In genomic region chr11:108079454-108079853, GRCm38 (mm10) we compare ENCODE assay signal across 24 mouse cellular contexts.
DNase-seq lines count a peak whose midpoint lies in the region; ATAC-seq and TF ChIP-seq lines count a peak whose summit lies in the region.
"Had no signal": no experiment of that assay in that cellular context is flagged by ENCODE, and none has a peak within 500 bp of the region (broad histone marks: within the 10 kb centered on the region; RNA-seq: fewer than 3 reads in every experiment).

No protein-coding gene starts in this region.

- ATAC-seq in hindbrain, postnatal 0 days: no peak
- ATAC-seq in hindbrain, embryonic 11.5 days (ENCODE audit: low FRiP score): no peak
- peak; percentile 49 for ATAC-seq in megakaryocyte, adult 5-6 weeks (ENCODE audit: poor library complexity, severe bottlenecking)
- ATAC-seq: forebrain, embryonic 13.5 days; intestine, embryonic 15.5 days had no signal

- H3K27me3 ChIP-seq in hindbrain, postnatal 0 days (ENCODE audit: insufficient read depth, low read length): no peaks in the 10 kb centered on the region
- H3K27me3 ChIP-seq in hindbrain, embryonic 11.5 days (ENCODE audit: control insufficient read depth, insufficient read depth, low read length): no peaks in the 10 kb centered on the region
- H3K27me3 ChIP-seq: embryonic facial prominence, embryonic 13.5 days; forebrain, embryonic 13.5 days; hindbrain, embryonic 12.5 days; hindbrain, embryonic 15.5 days; intestine, embryonic 15.5 days had no signal

- no peaks in the 10 kb centered on the region; the same call in 1 of the 2 replicates for H3K4me1 ChIP-seq in hindbrain, postnatal 0 days (ENCODE audit: insufficient read depth, low read length)
- H3K4me1 ChIP-seq in hindbrain, embryonic 11.5 days (replicated peaks; ENCODE audit: control insufficient read depth, insufficient read depth, low read length): no peaks in the 10 kb centered on the region
- H3K4me1 ChIP-seq: embryonic facial prominence, embryonic 10.5 days; embryonic facial prominence, embryonic 13.5 days; forebrain, embryonic 13.5 days; hindbrain, embryonic 12.5 days; intestine, embryonic 15.5 days had no signal

- WGBS in hindbrain, postnatal 0 days: 95% methylated on average over 5 of the region's 5 CpGs
- WGBS in hindbrain, embryonic 11.5 days: 95% methylated on average over 5 of the region's 5 CpGs

- H3K4me2 ChIP-seq in hindbrain, postnatal 0 days (ENCODE audit: low read depth, low read length): no peak overlapping the region
- H3K4me2 ChIP-seq in hindbrain, embryonic 11.5 days (replicated peaks; ENCODE audit: low read depth, low read length): no peak overlapping the region
- H3K4me2 ChIP-seq: embryonic facial prominence, embryonic 13.5 days; forebrain, embryonic 13.5 days; heart, embryonic 11.5 days; hindbrain, embryonic 12.5 days; hindbrain, embryonic 15.5 days; intestine, embryonic 15.5 days had no signal

- peak overlapping the region; percentile 38; the same call in 1 of the 2 replicates for H3K27ac ChIP-seq in hindbrain, postnatal 0 days
- no peak overlapping the region for H3K27ac ChIP-seq in hindbrain, embryonic 11.5 days (ENCODE audit: low read depth, low read length)
- H3K27ac ChIP-seq: embryonic facial prominence, embryonic 10.5 days; embryonic facial prominence, embryonic 13.5 days; forebrain, embryonic 13.5 days; hindbrain, embryonic 12.5 days; hindbrain, embryonic 15.5 days; intestine, embryonic 15.5 days had no signal

- no peaks in the 10 kb centered on the region for H3K9me3 ChIP-seq in hindbrain, postnatal 0 days (ENCODE audit: low read length)
- no peaks in the 10 kb centered on the region for H3K9me3 ChIP-seq in hindbrain, embryonic 11.5 days (ENCODE audit: control insufficient read depth, low read length)
- H3K9me3 ChIP-seq: embryonic facial prominence, embryonic 10.5 days; embryonic facial prominence, embryonic 13.5 days; forebrain, embryonic 13.5 days; hindbrain, embryonic 12.5 days; hindbrain, embryonic 15.5 days; intestine, embryonic 15.5 days had no signal

- no peak for TF ChIP-seq CTCF in hindbrain, postnatal 0 days (IDR thresholded peaks at IDR 0.05; ENCODE audit: low read depth)

- H3K36me3 ChIP-seq in hindbrain, postnatal 0 days (ENCODE audit: insufficient read depth, low read length): no peaks in the 10 kb centered on the region
- H3K36me3 ChIP-seq in hindbrain, embryonic 11.5 days (ENCODE audit: control insufficient read depth, insufficient read depth, low read length): no peaks in the 10 kb centered on the region
- H3K36me3 ChIP-seq: embryonic facial prominence, embryonic 10.5 days; embryonic facial prominence, embryonic 13.5 days; hindbrain, embryonic 12.5 days; hindbrain, embryonic 15.5 days; intestine, embryonic 15.5 days had no signal

- H3K9ac ChIP-seq in hindbrain, postnatal 0 days (replicated peaks; ENCODE audit: low read length): no peak overlapping the region
- H3K9ac ChIP-seq in hindbrain, embryonic 11.5 days (ENCODE audit: low read depth, low read length): no peak overlapping the region
- H3K9ac ChIP-seq: embryonic facial prominence, embryonic 13.5 days; forebrain, embryonic 13.5 days; forebrain, postnatal 0 days; hindbrain, embryonic 12.5 days; hindbrain, embryonic 15.5 days; intestine, embryonic 15.5 days had no signal

- DNase-seq in hindbrain, postnatal 0 days (ENCODE audit: low spot score): no peak
- no peak for DNase-seq in hindbrain, embryonic 11.5 days (ENCODE audit: low spot score)
- DNase-seq in MEL-GATA-1-ER (ENCODE audit: extremely low read depth, low read depth): peak; percentile 73
- DNase-seq in layer of hippocampus, postnatal 25 days (ENCODE audit: extremely low spot score in 1 of 2, low spot score in 1 of 2): no peak
- no peak for DNase-seq in kidney, postnatal 36 days
- DNase-seq in frontal cortex, postnatal 36 days (ENCODE audit: low spot score in 2 of 2): no peak
- DNase-seq: adrenal gland, adult 2 months; adrenal gland, postnatal 14 days; cerebellum, adult 11 months; cerebellum, adult 2 months; cerebellum, adult 9-11 months; cerebellum, postnatal 25 days; embryo, embryonic 11 days; forebrain, postnatal 0 days; kidney, adult 11 months had no signal

- no peak overlapping the region for H3K4me3 ChIP-seq in hindbrain, postnatal 0 days (ENCODE audit: low read length)
- no peak overlapping the region for H3K4me3 ChIP-seq in hindbrain, embryonic 11.5 days (ENCODE audit: low read depth, low read length)
- H3K4me3 ChIP-seq: embryonic facial prominence, embryonic 10.5 days; embryonic facial prominence, embryonic 13.5 days; erythroblast, embryonic 14.5 days; forebrain, embryonic 13.5 days; hindbrain, embryonic 12.5 days; hindbrain, embryonic 15.5 days; intestine, embryonic 15.5 days had no signal
